Mouse (Mus musculus) kidney, adult 18-20 months (tissue): Measurements from ENCODE around the gene Gm11985.
"Not testable (repeated sequence)": the region's sequence is repeated elsewhere in the genome, so short reads cannot be mapped to it uniquely, and the experiment has no call there.

Experiments used
- DNase-seq: peaks from one replicate; pipeline ENCODE4 v3.0.0; 2021

The Gm11985 gene

GRCm38 (mm10) chr11:7188469-7188868 lies at the start of gene Gm11985:
Gene Gm11985, minus strand, starts transcription at chr11:7188569.
- DNase-seq, result no peak

- no peak for DNase-seq
Measured at GRCm38 (mm10) chr11:7237712-7238111, 49.3 kb upstream of the Gm11985 start.

GRCm38 (mm10) chr11:7236751-7237150 lies 48.4 kb upstream of the Gm11985 start:
- DNase-seq, result no peak

- no peak for DNase-seq
Measured at GRCm38 (mm10) chr11:7234981-7235609, 46.7 kb upstream of the Gm11985 start.

- DNase-seq, result no peak
Measured at GRCm38 (mm10) chr11:7234436-7234835, 46.1 kb upstream of the Gm11985 start.

- DNase-seq, result no peak
Measured at GRCm38 (mm10) chr11:7233333-7233732, 45.0 kb upstream of the Gm11985 start.

- DNase-seq, result no peak
Measured at GRCm38 (mm10) chr11:7231958-7232357, 43.6 kb upstream of the Gm11985 start.

GRCm38 (mm10) chr11:7230000-7230399 lies 41.6 kb upstream of the Gm11985 start:
- DNase-seq, result peak; percentile 41

GRCm38 (mm10) chr11:7228107-7228506 lies 39.7 kb upstream of the Gm11985 start:
- no peak for DNase-seq

- DNase-seq, result no peak
Measured at GRCm38 (mm10) chr11:7226810-7227550, 38.6 kb upstream of the Gm11985 start.

GRCm38 (mm10) chr11:7226200-7226599 lies 37.8 kb upstream of the Gm11985 start:
- no peak for DNase-seq

- not testable (repeated sequence) for DNase-seq
Measured at GRCm38 (mm10) chr11:7221826-7222225, 33.5 kb upstream of the Gm11985 start.

- DNase-seq, result peak; percentile 77
Measured at GRCm38 (mm10) chr11:7215703-7216102, 27.3 kb upstream of the Gm11985 start.

- peak; percentile 54 for DNase-seq
Measured at GRCm38 (mm10) chr11:7214761-7215160, 26.4 kb upstream of the Gm11985 start.

GRCm38 (mm10) chr11:7214342-7214660 lies 25.9 kb upstream of the Gm11985 start:
- DNase-seq, result no peak

GRCm38 (mm10) chr11:7213501-7214341 lies 25.4 kb upstream of the Gm11985 start, which contains the start of gene Igfbp3:
Gene Igfbp3, minus strand, starts transcription at chr11:7213923.
- DNase-seq, result peak; percentile 65

- peak; percentile 34 for DNase-seq
Measured at GRCm38 (mm10) chr11:7213161-7213500, 24.8 kb upstream of the Gm11985 start.

- no peak for DNase-seq
Measured at GRCm38 (mm10) chr11:7212126-7212798, 23.9 kb upstream of the Gm11985 start.

- peak; percentile 61 for DNase-seq
Measured at GRCm38 (mm10) chr11:7211211-7211610, 22.8 kb upstream of the Gm11985 start.

GRCm38 (mm10) chr11:7210343-7210742 lies 22.0 kb upstream of the Gm11985 start:
- peak; percentile 76 for DNase-seq

- DNase-seq, result no peak
Measured at GRCm38 (mm10) chr11:7203846-7204245, 15.5 kb upstream of the Gm11985 start.

- no peak for DNase-seq
Measured at GRCm38 (mm10) chr11:7202206-7202605, 13.8 kb upstream of the Gm11985 start.

GRCm38 (mm10) chr11:7200393-7200783 lies 12.0 kb upstream of the Gm11985 start:
- DNase-seq, result no peak
